Mouse (Mus musculus): ENCODE results near the gene Galnt7. TPM values are rescaled to one million over a fixed set of nuclear protein-coding genes. Genes with fewer than 3 reads are reported as not detected.
"Not testable (repeated sequence)": the region's sequence is repeated elsewhere in the genome, so short reads cannot be mapped to it uniquely, and the experiment has no call there.

The Galnt7 gene
- polyA plus RNA-seq, 1 experiment from 2014 or later = 8.7 TPM

DNA sequence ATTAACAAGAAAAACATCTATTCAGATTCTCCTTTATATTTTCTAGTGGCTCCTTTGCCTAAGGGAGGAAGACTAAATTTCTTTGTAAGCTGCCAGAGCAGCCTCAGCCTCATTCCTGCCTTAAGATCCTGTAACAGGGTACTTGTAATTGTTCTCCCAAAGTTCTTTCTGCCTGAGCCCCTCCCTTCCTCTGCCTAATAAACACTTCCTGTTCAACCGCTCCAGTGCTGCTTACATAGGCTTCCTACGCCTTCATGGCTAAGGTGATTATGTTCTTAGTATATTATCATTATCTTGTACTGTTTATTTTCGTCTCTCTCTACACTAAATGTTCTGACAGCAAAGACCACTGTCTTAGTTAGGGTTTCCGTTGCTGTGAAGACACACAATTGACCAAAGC is 144.2 kb downstream of the Galnt7 start:
- H3K4me3 ChIP-seq (replicated peaks; ENCODE audit: low read length) = no peak overlapping the region
- no peak overlapping the region for H3K27ac ChIP-seq (ENCODE audit: low read length)
- no peak overlapping the region for H3K4me2 ChIP-seq (ENCODE audit: low read length)
- no peak overlapping the region for H3K9ac ChIP-seq (replicated peaks; ENCODE audit: low read depth, low read length)
- H3K27me3 ChIP-seq (replicated peaks; ENCODE audit: control insufficient read depth, insufficient read depth, low read length) = no peaks in the 10 kb centered on the region
- H3K4me1 ChIP-seq (replicated peaks; ENCODE audit: control insufficient read depth, insufficient read depth, low read length) = peaks cover 6% of the 10 kb centered on the region
- no peaks in the 10 kb centered on the region for H3K36me3 ChIP-seq (ENCODE audit: control insufficient read depth, insufficient read depth)
- ATAC-seq = no peak
- 92% methylated on average over 4 of the region's 4 CpGs for WGBS
- no peaks in the 10 kb centered on the region for H3K9me3 ChIP-seq (ENCODE audit: control insufficient read depth, low read length)

DNA sequence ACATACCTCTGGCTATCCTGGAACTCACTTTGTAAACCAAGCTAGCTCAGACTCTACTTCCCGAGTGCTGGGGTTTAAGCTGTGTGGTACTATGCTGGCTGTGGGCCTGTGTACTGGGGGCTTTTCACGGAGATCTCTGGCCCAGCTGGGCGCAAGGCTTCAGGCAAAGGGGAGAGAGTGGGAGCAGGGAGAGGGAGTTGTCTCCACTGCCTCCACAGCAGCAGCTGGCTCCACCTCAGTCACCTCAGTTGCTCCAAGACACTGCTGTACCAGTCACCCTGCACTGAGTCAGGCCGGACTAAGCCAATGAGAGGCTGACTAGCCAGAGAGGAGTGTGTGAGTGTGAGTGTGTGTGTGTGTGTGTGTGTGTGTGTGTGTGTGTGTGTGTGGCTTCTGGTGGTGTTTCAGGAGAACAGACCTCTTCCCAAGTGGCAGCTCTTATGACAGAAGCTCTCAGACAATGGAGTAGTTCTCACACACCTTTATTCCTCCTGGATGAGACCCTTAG is 145.2 kb downstream of the Galnt7 start:
- H3K4me1 ChIP-seq (replicated peaks; ENCODE audit: control insufficient read depth, insufficient read depth, low read length) = peaks cover 4% of the 10 kb centered on the region; the same call in 1 of the 2 replicates
- H3K9ac ChIP-seq (replicated peaks; ENCODE audit: low read depth, low read length) = no peak overlapping the region
- no peaks in the 10 kb centered on the region for H3K36me3 ChIP-seq (ENCODE audit: control insufficient read depth, insufficient read depth)
- no peak for ATAC-seq
- WGBS = 93% methylated on average over 4 of the region's 4 CpGs
- no peaks in the 10 kb centered on the region for H3K27me3 ChIP-seq (replicated peaks; ENCODE audit: control insufficient read depth, insufficient read depth, low read length)
- no peak overlapping the region for H3K4me2 ChIP-seq (ENCODE audit: low read length)
- no peak overlapping the region for H3K27ac ChIP-seq (ENCODE audit: low read length)
- no peak overlapping the region for H3K4me3 ChIP-seq (replicated peaks; ENCODE audit: low read length)
- H3K9me3 ChIP-seq (ENCODE audit: control insufficient read depth, low read length) = no peaks in the 10 kb centered on the region

DNA sequence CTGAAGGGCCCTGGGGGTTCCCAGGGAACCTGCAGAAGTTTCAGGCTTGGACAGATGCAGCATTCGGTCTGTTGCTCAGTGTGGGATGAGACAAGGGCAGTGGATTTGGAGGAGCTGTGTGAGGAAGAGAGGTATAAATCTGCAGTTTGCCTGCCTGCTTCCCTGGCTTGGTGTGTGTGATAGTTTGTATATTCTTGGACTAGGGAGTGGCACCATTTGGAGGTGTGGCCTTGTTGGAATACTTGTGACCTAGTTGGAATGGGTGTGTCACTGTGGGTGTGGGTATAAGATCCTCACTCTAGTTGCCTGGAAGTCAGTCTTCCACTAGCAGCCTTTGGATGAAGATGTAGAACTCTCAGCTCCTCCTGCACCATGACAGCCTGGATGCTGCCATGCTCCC is 147.3 kb downstream of the Galnt7 start:
- H3K27ac ChIP-seq (ENCODE audit: low read length); H3K4me3 ChIP-seq (replicated peaks; ENCODE audit: low read length); H3K4me1 ChIP-seq (replicated peaks; ENCODE audit: control insufficient read depth, insufficient read depth, low read length); ATAC-seq; H3K4me2 ChIP-seq (ENCODE audit: low read length); H3K9me3 ChIP-seq (ENCODE audit: control insufficient read depth, low read length); H3K36me3 ChIP-seq (ENCODE audit: control insufficient read depth, insufficient read depth); H3K27me3 ChIP-seq (replicated peaks; ENCODE audit: control insufficient read depth, insufficient read depth, low read length); H3K9ac ChIP-seq (replicated peaks; ENCODE audit: low read depth, low read length): not testable (repeated sequence)
- WGBS = 91% methylated on average over 1 of the region's 1 CpGs

DNA sequence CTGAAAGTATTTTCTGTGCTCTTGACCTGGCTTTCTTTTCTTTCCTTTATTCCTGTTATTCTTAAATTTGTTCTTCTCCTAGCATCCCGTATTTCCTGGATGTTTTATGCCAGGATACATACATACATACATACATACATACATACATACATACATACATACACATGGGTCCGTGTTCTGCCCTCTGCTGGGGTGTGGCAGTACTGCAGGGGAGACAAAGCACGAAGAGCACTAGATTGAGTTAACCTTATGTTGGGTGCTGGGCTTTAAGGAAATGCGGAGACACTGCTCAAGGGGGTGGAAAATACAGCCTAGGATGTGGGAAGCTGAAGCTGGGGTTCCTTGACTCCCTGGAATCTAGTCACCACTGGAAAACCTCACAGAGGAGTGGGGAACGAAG is 149.2 kb downstream of the Galnt7 start:
- Histone ChIP-seq H3K27me3 (replicated peaks; ENCODE audit: control insufficient read depth, insufficient read depth, low read length) (no peaks in the 10 kb centered on the region), H3K4me3 (replicated peaks; ENCODE audit: low read length) (no peak overlapping the region), H3K9me3 (ENCODE audit: control insufficient read depth, low read length) (no peaks in the 10 kb centered on the region), H3K4me1 (replicated peaks; ENCODE audit: control insufficient read depth, insufficient read depth, low read length) (peaks cover 2% of the 10 kb centered on the region), H3K4me2 (ENCODE audit: low read length) (no peak overlapping the region), H3K9ac (replicated peaks; ENCODE audit: low read depth, low read length) (no peak overlapping the region), H3K36me3 (ENCODE audit: control insufficient read depth, insufficient read depth) (no peaks in the 10 kb centered on the region), H3K27ac (ENCODE audit: low read length) (no peak overlapping the region)
- 51% methylated on average over 5 of the region's 5 CpGs for WGBS
- ATAC-seq = no peak

DNA sequence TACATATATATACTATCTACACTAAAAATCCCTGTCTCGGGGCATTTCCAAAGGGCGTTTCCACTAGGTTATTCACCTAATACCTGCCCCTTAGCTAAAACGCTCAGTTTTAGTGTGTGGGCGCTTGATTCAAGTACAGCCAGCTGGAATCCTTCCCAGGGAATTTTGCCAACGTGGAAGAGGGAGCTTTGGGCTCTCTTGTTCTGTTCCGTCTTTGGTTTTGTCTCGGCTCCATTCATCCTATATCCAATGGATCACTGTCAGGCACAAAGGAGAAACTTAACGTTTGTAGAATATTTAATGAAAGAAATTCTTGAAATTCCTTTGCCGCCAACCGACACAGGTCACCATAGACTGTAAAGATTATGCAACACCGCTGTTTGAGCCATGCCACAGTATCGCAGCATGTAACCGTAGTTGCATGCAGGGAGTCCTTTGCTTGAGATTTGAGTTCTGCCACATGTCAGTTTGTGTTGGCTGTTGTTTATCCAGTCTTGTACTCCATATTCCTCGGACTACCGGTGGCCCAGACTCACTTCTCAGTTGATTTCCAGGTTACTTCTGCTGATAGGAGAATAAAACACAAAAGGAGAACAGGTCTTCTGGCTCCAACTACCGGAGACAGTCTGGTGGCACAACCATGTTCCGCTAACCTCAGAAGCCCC is 153.9 kb downstream of the Galnt7 start:
- Histone ChIP-seq H3K27me3 (replicated peaks; ENCODE audit: control insufficient read depth, insufficient read depth, low read length) (no peaks in the 10 kb centered on the region), H3K9me3 (ENCODE audit: control insufficient read depth, low read length) (no peaks in the 10 kb centered on the region), H3K9ac (replicated peaks; ENCODE audit: low read depth, low read length) (0 out of 2 replicates have a peak overlapping the region, but pooled peaks have one; percentile 11), H3K4me2 (ENCODE audit: low read length) (peak overlapping the region; percentile 52), H3K36me3 (ENCODE audit: control insufficient read depth, insufficient read depth) (no peaks in the 10 kb centered on the region), H3K27ac (ENCODE audit: low read length) (no peak overlapping the region), H3K4me1 (replicated peaks; ENCODE audit: control insufficient read depth, insufficient read depth, low read length) (peaks cover 5% of the 10 kb centered on the region), H3K4me3 (replicated peaks; ENCODE audit: low read length) (peak overlapping the region; percentile 27)
- 16% methylated on average over 17 of the region's 17 CpGs for WGBS
- ATAC-seq = peak; percentile 83

DNA sequence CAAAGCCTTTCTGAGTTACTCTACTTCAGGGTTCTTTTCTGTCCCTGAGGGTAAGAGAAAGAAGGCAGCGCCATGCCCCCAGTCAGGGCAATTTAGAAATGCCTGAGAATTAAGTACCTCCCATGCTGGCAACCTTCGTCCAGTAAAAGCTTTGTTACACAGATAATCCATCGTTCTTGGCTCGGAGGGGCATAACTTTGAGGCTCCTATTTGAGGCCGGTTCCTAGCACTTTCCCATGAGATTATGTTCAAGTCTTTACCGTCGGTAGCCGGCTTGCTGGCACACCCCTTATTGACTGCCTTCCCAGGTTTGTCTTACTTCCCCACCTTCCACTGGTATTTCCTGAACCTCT is 154.4 kb downstream of the Galnt7 start:
- no peaks in the 10 kb centered on the region for H3K27me3 ChIP-seq (replicated peaks; ENCODE audit: control insufficient read depth, insufficient read depth, low read length)
- 0 out of 2 replicates have a peak overlapping the region, but pooled peaks have one; percentile 11 for H3K9ac ChIP-seq (replicated peaks; ENCODE audit: low read depth, low read length)
- H3K9me3 ChIP-seq (ENCODE audit: control insufficient read depth, low read length) = no peaks in the 10 kb centered on the region
- peak overlapping the region; percentile 27 for H3K4me3 ChIP-seq (replicated peaks; ENCODE audit: low read length)
- ATAC-seq = peak; percentile 49
- 8% methylated on average over 8 of the region's 8 CpGs for WGBS
- H3K27ac ChIP-seq (ENCODE audit: low read length) = no peak overlapping the region
- H3K36me3 ChIP-seq (ENCODE audit: control insufficient read depth, insufficient read depth) = no peaks in the 10 kb centered on the region
- peaks cover 5% of the 10 kb centered on the region for H3K4me1 ChIP-seq (replicated peaks; ENCODE audit: control insufficient read depth, insufficient read depth, low read length)
- peak overlapping the region; percentile 52 for H3K4me2 ChIP-seq (ENCODE audit: low read length)

DNA sequence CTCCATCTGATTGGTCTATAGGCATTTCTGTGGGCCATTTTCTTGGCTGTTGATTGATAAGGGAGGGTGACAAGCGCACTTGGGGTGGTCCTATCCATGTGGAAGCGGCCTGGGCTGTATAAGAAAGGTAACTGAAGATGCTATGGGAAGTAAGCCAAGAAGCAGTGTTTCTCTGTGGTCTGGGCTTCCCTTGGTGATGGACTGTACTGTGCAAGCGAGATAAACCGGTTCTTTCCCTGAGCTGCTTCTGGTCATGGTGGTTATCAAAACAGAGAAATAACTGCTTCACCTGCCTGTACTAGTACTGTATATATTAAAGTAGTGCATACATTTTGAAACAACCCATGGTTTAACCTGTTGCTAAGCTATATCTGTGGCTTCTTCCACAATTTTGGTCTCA is 161.0 kb downstream of the Galnt7 start:
- 93% methylated on average over 4 of the region's 4 CpGs for WGBS
- Histone ChIP-seq H3K9me3 (ENCODE audit: control insufficient read depth, low read length) (no peaks in the 10 kb centered on the region), H3K4me2 (ENCODE audit: low read length) (no peak overlapping the region)

DNA sequence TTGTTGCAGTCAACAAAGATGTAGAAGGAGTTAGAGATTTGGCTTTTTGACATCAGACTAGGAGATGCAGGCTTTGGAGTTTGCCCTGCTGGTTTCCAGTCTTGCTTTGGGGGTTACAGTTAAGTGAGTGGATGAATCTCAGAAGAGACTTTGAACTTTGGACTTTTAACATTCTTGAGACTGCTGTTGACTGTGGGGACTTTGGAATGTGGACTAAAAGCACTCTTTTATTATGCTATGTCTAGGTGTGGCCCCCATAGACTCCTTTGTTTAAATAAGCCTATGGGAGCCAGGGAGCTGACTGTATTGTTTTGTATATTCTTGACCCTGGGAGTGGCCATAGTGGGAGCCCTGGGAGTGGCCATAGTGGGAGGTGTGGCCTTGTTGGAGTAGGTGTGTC is 162.9 kb downstream of the Galnt7 start:
- H3K36me3 ChIP-seq (ENCODE audit: control insufficient read depth, insufficient read depth) = no peaks in the 10 kb centered on the region
- H3K27me3 ChIP-seq (replicated peaks; ENCODE audit: control insufficient read depth, insufficient read depth, low read length) = no peaks in the 10 kb centered on the region
- no peak overlapping the region for H3K4me3 ChIP-seq (replicated peaks; ENCODE audit: low read length)
- ATAC-seq = no peak
- H3K4me2 ChIP-seq (ENCODE audit: low read length) = no peak overlapping the region
- H3K9ac ChIP-seq (replicated peaks; ENCODE audit: low read depth, low read length) = no peak overlapping the region
- no peak overlapping the region for H3K27ac ChIP-seq (ENCODE audit: low read length)
- peaks cover 7% of the 10 kb centered on the region for H3K4me1 ChIP-seq (replicated peaks; ENCODE audit: control insufficient read depth, insufficient read depth, low read length)
- no peaks in the 10 kb centered on the region for H3K9me3 ChIP-seq (ENCODE audit: control insufficient read depth, low read length)

More for the DNA sequence above, 161.0 kb downstream of the Galnt7 start:
- Histone ChIP-seq H3K27me3 (replicated peaks; ENCODE audit: control insufficient read depth, insufficient read depth, low read length) (no peaks in the 10 kb centered on the region), H3K4me1 (replicated peaks; ENCODE audit: control insufficient read depth, insufficient read depth, low read length) (no peaks in the 10 kb centered on the region), H3K4me3 (replicated peaks; ENCODE audit: low read length) (no peak overlapping the region), H3K36me3 (ENCODE audit: control insufficient read depth, insufficient read depth) (no peaks in the 10 kb centered on the region), H3K9ac (replicated peaks; ENCODE audit: low read depth, low read length) (no peak overlapping the region), H3K27ac (ENCODE audit: low read length) (no peak overlapping the region)
- ATAC-seq = no peak

DNA sequence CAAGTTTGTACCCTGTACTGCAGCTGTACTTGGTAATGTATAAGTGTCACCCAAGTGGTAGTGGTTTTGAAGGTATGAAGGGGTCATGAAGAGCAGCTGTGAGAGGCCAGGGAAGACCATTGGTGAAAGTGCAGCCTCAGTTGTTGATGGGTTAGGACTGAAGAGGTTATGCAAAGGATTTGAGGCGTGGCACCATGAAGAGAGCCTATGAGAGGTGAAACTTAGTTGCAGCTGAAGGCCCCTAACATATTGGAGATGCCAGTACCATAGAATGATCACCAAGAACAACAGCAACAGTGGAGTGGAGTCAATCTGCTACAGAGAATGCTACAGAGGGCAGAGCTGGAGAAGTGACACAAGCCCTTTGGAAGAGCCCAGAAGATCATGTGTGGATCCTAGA is 163.5 kb downstream of the Galnt7 start:
- Histone ChIP-seq H3K4me1 (replicated peaks; ENCODE audit: control insufficient read depth, insufficient read depth, low read length) (peaks cover 7% of the 10 kb centered on the region), H3K4me2 (ENCODE audit: low read length) (no peak overlapping the region), H3K4me3 (replicated peaks; ENCODE audit: low read length) (no peak overlapping the region), H3K27ac (ENCODE audit: low read length) (no peak overlapping the region), H3K36me3 (ENCODE audit: control insufficient read depth, insufficient read depth) (no peaks in the 10 kb centered on the region), H3K27me3 (replicated peaks; ENCODE audit: control insufficient read depth, insufficient read depth, low read length) (no peaks in the 10 kb centered on the region), H3K9ac (replicated peaks; ENCODE audit: low read depth, low read length) (no peak overlapping the region), H3K9me3 (ENCODE audit: control insufficient read depth, low read length) (no peaks in the 10 kb centered on the region)
- 100% methylated on average over 1 of the region's 1 CpGs for WGBS
- ATAC-seq = no peak

All from forebrain, embryonic 16.5 days (tissue).